Mouse (Mus musculus) heart, adult 2 months (tissue): ENCODE measurements around the gene Ttc25.

Experiments
- CTCF ChIP-seq: fragments of 200-600 bp; IDR thresholded peaks from 2 replicates; pipeline ENCODE4 v1.8.1; 2022; ENCODE audit warnings: antibody characterized with exemption, mild to moderate bottlenecking, moderate library complexity
- EP300 ChIP-seq: fragments of 200-500 bp; IDR thresholded peaks from 2 replicates; pipeline ENCODE4 v1.6.1; 2011; ENCODE audit warnings: low read depth, low read length, control low read depth; ENCODE audit not compliant: insufficient read depth
- POLR2A ChIP-seq: fragments of 200-500 bp; IDR thresholded peaks from 2 replicates; pipeline ENCODE4 v1.6.1; 2011; ENCODE audit warnings: mild to moderate bottlenecking, low read depth, low read length, control low read depth; ENCODE audit not compliant: insufficient read depth

DNA sequence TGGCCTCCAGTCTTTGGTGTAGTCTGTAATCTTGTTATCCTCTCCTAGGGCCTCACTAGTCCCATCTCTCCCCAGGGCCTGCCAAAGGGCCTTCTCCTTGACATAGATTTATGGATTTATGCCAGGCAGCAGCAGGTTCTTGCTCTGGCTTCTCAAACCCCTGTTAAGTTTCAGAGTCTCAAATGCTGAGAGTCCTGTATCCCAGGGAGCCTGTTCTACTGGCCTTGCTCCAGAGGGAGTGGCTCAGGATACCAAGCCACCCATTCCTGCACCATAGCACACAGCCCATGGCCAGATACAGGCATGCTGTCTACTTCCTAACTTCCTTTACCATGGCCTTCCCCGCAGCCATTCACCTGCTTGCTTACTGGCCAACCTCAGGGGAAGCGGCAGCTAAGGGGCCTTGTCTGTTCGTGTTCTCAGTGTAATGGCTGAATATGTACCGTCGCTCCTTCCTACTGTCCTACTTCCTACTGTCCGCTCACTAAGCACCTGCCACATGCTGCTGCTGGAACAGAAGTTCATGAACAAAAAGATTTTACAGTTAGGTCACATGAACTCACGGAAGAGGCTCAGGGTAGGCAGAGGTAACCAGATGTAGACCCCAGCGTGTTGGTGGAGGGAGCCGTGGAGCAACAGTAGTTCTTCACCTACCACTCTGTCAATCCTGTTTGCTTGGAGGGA lies 33.9 kb downstream of the Ttc25 start:
- TF ChIP-seq EP300 (no peak), CTCF (no peak), POLR2A (no peak)
